Mouse (Mus musculus) urinary bladder, postnatal 10 days (tissue): ENCODE results near the gene Lrp8.
A peak's percentile ranks its signal among the peaks of the same experiment; 100 is the strongest.

Experiments used
- DNase-seq: peaks from one replicate; pipeline ENCODE4 v3.0.0; 2022; ENCODE audit warnings: low spot score

Gene Lrp8

DNA sequence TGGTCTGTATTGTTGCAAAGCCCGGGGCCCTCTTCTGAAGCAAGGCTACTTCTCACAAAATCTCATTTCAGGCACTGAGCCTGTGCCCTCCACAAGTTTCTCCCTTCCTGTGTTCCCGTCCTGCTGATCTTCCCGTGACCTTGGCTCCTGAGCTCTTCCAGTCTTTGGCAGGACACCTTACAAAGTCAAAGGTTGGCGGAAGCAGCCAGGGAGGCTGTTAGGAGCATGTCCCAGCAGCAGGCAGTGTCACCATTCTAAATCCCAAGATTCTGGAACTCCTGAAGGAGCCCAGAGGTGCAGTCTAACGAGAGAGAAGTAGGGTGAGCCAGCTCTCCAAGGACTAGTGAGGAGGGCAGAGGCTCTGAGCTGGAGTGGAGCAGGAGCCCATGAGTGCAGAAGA is 46.5 kb downstream of the Lrp8 start:
- DNase-seq = no peak

DNA sequence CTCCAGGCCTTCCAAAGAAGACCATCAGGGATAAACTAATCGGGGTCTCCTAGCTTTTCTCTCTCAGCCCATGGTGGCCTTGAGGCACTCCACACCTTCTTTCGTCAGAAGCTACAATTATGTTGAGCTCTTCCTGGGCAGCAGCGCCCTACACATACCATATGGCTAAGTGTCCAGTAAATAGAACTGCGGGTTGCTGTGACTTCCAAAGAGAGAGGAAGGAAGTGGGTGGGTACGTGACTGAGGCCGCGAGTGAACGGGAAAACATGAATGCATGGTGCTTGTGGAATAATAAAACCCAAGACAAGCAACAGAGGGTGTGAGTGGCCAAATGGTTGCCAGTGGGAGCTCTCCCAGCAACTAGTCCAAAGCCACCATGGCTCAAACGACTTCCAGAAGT is 47.6 kb downstream of the Lrp8 start:
- no peak for DNase-seq

DNA sequence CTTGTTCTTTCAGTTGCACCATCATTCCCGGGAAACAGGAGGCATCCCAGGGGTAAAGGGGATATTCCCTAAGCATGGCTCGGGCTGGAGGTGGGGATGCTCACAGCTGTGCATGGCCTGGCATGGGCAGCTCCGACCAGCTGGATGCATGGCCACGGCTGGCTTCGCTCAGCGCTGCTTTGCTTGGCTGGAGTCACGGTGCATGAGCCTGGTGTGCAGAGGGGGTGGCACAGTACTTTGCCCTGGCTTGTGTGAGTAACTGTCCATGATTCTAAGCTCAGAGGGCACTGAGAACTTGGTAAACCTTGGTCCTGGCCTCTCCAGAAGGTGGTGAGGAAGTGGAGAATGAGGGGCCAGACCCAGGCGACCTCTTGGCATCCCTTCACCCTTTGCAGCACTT is 48.0 kb downstream of the Lrp8 start:
- no peak for DNase-seq

DNA sequence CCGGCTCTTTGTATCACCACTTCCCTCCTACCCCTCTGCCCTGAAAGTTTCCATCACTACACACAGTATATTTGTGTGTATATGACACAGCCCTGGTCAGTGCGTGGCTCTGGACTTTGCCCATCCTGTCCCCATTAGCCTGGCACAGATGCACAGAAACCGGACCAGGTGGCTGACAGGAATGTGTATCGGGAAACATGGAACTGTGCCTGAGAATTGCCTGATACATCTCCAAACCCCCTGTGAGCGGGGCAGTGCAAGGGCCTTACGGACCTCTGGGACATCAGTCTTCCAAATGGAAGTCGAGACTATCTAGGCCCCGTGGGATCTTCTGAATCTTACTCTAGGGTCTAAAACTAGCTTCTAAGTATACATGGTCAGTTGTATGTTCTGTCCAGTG is 51.3 kb downstream of the Lrp8 start:
- no peak for DNase-seq

DNA sequence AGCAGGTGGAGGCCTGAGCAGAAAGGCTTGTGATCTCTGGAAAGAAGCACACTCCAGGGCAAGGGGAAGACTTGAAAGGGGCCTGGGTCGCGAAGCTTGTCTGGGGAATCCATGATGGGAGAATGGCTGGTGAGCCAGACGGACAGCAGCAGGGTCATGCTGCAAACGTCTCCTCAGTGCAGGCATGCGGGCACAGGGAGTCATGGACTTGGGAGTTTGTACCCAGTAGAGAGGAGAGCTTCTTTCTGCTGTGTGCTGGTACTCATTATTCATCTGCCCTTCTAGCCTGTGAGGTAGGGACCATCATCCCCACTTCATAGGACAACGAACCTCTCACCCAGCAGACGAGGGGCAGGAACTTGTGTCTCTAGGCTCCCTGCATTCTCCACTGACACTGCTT is 51.8 kb downstream of the Lrp8 start:
- DNase-seq = no peak

DNA sequence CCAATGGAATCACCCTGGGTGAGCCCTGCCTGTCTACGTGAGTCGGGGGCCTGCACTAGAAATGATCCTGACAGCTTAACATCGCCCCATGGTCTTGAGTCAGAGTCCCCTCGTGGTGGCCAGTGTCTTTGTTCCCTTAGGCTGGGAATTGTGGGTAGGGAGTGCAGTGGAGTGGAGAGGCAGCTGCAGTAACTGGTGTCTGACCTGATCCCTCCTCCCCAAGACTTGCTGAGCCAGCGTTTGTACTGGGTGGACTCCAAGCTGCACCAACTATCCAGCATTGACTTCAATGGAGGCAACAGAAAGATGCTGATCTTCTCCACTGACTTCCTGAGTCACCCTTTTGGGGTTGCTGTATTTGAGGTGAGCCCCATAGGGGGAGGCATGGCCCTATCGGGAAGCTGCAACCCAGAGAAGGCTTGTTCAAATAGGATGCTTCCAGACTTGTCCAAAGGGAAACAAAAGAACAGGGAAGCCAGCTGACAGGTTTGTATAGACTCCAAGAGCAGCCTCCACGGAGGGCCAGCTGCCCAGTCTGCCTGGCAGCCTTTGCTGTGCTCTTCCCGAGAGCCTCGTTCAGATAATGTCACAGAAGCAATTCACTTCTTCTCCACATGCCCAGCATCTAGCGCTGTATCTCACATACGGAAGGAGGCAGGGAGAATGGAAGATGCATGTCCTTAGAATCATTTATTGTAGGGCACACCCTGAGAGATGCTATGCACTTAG is 55.1 kb downstream of the Lrp8 start:
- no peak for DNase-seq

DNA sequence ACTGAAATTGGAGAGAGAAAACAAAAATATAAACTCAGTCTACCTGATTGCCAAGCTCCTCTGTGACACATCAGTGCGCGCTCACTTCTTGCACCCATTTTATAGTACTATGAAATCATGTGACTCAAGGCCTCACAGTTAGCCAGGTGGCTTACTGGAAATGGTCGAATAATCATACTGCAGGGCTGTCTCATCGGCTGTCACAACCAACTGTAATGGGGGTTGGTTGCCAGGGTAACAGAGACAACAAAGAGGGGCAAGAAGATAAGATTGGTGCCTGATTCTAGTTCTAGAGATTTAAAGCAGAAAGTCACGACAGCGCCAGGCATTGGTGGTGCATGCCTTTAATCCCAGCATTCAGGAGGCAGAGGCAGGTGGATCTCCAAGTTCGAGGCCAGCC is 56.9 kb downstream of the Lrp8 start:
- no peak for DNase-seq

DNA sequence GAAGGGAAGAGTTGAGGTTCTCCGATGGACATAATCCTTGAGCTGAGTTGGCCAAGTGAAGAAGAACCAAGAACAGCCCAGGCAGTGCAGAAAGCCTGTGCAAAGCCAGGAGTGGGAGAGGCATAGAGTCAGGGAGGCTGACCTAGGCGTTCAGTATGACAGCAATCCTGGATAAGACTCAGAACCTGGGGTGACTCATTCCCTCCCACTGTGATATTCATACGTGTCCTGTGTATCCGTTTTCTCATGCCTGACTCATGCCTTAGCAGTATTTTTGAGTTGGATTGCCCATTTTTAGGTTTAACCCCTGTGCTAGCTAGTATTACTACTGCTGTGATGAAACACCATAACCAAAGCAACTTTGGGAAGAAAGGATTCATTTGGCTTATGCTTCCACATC is 62.8 kb downstream of the Lrp8 start:
- DNase-seq = no peak

DNA sequence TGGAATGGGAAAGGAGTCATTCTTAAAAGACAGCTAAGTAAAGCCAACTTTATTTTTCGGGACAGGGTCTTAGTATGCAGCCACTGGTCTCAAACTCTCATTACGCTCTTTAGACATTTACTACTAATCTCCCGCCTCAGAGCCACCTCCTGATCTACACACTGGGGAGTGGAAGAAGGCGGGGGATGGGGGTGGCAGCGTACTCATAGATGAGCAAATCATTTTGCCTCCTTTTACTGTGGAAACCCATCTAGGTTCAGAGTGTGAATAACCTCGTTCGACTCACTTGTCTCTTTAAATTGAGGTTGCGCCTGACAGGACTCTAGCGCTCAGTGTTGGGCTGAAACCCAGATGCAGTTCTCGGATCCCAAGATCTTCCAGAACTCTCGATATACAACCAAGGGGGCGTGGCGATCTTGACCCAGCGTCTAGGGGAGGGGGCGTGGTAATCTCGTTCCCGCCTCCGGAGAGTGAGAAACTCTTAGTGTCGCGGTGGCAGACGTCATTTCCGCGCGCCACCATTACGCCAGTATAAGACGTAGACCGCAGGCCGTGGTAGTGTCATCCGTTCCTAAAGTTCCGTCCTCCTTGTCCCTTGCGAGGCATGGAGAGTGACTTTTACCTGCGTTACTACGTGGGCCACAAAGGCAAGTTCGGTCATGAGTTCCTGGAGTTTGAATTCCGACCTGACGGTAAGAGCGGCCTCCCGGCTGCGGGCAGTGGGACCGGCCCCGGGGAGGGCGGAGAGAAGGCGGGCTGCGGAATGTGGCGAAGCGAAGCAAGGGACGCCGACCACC is 77.4 kb downstream of the Lrp8 start, which contains the start of gene Magoh:
TSS of gene Magoh (plus strand) at position 502 of the 797 bp plus-strand sequence.
- DNase-seq = peak; percentile 88

DNA sequence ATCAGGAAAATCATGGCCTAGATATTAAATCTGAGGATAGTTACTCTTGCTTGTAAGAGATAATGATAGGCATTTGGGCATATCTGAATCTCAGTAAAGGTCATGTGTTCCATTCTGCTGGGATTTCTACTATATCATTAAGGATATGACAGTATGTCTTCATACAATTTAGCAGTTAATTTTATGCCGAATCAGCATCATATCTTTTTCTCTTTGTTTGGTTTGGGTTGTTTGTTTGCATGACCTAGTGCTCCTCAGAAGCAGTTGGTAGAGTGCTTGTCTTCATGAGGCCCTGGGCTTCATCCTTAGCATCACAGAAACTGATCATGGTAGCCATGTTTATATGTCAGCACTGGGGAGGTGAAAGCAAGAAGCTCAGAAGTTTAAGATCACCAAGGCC is 79.6 kb downstream of the Lrp8 start:
- no peak for DNase-seq

DNA sequence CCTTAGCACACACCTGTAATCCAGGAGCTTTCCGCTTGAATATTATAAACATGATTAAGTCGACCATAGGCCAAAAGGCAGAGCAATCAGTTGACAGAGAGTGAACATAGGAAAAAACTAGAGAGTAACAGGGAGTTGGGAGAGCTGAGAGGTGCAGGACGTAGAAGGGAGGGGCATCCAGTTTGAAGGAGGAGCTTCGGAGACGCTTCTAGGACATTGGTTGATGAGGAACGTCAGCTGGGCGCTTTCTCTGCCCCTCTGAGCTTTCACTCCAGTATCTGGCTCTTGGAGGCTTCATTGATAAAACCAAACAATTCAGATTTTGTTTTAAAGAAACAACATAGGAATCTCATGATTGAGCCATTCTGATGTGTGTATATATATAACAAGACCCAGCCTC is 84.3 kb downstream of the Lrp8 start:
- no peak for DNase-seq

DNA sequence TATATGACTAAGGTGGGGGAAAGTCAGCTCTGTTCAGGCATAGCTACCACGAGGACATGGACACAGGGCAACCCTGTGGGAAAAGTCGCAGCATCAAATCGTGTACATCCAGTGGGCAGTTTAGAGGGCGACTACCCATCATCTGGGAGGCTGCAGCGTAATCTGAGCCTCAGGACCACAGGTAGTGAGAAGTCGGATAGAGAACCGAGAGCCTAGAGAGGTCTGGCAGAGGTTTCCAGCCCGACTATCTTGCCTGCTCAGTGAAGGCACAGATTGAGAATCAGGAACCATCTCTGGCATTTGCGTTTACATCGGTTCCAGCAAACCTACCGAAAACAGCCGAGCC is 87.3 kb downstream of the Lrp8 start:
- DNase-seq = no peak

DNA sequence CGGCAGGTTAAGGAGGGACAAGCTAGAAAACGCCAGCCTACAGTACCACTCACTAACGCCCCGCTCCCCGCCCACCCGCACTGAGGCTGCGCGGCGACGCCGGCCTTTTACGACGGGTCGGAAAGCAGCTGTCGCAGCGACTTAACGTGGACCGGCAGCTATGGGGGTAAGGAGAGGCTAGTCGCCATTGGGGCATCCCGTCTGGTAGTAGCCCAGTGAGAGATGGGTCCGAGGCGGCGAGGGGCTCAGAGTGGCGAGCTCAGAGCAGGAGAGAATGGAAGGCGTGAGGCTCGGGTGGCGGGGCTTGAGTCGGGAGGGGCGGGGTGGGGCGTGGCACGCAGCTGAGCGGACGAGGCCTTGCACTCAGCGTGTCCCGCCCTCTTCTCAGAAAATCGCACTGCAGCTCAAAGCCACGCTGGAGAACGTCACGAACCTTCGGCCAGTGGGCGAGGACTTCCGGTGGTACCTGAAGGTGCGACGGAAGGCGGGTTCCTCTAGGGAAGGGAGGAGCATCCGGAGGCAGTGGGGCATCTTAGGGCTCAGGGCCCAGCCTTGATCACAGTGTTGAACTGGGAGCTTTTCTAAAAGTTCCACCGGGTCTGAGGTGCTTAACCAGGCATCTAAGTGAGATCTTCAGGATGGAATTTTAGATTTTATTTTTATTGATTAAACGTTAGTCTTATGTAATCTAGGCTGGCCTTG is 87.8 kb downstream of the Lrp8 start, which contains the start of gene 0610037L13Rik:
TSS of gene 0610037L13Rik (plus strand) at position 83 of the 702 bp plus-strand sequence.
- peak; percentile 71 for DNase-seq

DNA sequence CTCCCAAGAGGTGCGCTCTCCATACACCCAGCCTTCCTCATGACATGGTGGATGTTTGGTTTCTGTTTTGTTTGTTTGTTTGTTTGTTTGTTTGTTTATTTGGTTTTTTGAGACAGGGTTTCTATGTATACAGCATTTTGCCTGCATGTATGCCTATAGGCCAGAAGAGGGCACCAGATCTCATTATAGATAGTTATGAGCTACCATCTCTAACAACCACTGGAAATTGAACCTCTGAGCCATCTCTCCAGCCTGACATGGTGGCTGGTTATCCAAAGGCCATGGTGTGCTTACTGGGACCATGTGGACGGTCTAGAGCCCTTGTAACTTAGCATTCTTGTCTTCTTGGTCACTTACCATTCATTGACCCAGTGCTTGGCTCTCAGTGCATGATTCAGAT is 90.6 kb downstream of the Lrp8 start:
- DNase-seq = no peak

DNA sequence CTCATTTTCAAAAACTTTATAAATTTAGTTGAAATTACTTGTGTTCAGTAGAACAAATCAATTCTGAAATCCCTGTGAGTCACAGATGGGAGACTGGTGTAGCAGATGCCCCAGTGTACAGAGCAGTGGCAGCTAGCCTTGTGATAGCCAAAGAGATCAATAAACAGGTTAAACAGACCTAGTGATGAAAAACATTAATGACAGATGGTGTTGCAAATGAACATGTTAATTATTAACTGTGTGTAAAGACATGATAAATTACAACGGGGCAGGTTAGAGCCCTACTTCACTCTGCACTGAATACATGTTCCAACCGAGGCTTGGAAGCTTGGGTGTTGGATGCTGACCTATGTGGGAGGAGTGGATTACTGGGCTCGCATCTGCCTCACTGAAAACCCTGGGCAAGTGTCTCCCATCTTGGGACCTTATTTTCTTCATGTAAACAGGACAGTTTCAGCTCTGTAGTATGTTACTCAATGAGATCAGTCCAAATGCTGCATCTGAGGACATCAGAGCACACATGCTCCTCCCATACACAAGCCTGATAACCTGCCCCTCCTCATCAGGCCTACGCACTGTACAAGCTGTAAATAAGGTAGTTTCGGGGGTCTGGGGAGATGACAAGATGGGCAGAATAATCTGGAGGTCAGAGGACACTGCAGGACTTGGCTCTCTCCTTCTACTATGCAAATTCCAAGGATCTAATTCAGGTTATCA is 97.3 kb downstream of the Lrp8 start:
- DNase-seq = no peak

DNA sequence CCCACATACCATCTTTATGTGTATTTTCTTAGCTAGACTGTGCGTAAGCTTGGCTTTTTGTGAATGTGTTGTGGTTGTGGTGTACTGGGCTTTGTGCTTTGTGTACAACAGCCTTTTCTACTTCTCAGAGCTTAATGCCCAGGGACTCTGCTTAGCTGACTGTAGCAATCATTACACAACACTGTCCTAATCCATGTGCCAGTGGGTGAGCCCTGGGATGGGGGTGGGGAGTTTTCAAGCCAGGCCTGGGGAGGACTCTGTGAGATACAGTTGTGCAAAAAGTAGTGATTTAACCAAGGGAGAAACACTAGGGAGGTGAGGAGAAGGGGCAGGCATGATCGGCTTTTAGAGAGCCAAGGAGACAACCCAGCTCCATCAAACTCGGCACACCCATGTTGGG is 98.1 kb downstream of the Lrp8 start:
- DNase-seq = no peak

DNA sequence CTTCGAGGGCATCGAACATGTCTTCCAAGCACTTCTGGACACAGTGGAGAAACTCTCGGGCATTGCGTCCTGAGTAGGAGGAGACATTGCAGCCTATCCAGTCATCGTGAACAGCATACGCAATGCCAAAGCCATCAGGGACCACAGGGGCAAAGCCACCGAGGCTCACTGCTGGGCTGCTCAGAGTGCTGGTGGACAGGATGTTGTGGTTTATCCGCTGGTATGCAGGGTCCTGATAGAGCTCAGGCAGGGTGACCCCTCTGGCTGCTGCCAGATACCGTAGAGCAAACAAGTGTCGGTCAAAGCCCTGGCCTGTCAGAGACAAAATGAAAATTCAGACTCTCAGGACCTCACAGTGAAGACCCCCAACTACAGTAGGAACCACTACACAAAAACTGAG is 102.2 kb downstream of the Lrp8 start:
- DNase-seq = no peak

DNA sequence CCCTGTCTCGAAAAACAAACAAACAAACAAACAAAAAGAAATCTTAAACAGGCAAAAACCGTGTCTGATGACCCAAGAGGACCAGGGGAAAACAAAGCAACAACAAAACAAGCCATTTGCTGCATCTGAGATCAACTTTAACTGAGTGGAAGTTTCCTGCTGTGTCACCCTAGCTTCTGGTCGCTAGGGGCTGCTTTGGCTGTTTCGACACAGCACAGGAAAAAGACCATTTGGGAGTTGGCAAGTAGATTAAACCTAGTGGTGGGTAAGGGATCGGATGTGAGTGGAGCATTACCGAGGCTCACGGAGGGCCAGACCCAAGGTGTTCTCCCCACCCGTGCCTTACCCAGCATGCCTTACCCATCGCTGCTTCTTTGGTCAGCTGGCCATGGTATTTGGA is 104.5 kb downstream of the Lrp8 start:
- no peak for DNase-seq

DNA sequence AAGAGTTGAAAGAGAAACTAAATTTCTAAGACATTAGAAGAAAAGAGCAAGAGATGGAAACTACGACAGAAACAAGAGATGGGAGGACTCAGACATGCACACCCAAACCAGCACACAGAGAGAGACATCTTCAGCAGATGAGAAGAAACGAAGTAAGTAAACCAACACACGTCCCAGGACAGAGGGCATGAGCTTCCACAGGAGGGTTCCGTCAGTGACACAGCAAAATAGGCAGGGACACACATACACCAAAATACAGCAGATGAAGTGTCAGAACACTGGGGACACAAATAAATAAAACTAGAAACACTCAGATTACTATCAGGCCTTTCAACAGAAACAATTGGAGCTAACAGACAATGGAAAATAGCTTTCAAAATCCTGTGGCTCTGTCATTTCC is 108.0 kb downstream of the Lrp8 start:
- no peak for DNase-seq

DNA sequence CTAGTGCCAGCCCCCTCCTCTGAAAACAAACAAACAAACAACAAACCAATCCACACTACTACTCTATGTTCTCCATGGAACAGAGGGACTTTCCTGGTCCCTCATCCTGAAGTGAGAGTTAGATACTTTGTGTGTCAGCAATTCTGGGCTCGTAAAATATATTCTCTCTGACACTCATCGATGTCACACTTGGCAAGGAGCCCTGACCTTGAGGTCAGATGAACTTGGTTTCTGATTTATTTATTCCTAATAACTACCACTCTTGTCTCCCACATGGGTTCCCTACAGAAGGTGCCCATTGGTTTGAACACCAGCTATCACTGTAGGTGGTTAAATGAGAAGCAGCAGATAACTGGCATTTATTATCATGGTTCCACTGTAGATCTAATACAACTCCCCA is 118.3 kb downstream of the Lrp8 start:
- DNase-seq = no peak

DNA sequence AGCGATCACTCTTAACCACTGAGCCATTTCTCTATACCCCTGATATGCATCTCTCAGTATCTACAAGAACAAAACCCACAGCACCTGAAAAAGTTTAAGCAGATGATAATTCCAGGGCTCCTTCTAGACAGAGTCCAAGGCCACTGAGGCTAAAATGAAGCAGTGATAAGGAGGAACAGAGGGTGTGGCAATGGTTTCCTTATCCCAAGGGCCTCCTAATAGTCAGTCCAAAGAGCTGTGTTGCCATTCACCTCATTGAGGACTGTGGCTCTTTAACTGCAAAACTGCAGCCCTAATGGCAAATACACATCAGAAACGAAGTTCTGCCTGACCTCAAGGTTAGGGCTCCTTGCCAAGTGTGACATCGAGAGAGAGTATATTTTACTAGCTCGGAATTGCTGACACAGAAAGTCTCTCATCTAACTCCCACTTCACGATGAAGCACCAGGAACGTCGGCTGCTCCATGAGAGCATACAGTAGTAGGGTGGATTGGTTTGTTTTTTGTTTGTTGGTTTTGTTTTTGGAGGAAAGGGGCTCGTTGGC is 119.2 kb downstream of the Lrp8 start:
- no peak for DNase-seq

DNA sequence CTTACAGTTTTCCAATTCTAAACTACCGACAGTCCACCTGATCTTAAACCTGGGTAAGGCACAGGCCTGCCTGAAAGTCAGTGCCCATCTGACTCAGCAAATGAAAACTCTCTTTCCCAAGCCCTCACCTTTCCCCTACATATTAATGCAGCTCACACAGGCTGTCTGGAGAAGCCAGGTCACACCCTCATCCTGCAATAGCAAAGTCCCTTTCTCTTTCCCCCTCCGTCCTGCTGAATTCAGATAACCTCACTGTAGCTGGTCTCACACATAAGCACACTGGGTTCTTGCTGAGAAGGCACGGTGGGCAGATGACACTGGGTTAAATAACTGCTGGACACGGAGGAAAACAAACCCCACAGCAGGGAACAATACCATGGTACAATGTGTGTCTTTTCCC is 119.9 kb downstream of the Lrp8 start:
- DNase-seq = no peak
